Mouse (Mus musculus): ENCODE data around the gene Got2. TPM values are rescaled to one million over a fixed set of nuclear protein-coding genes. Genes with fewer than 3 reads are reported as not detected.

Gene Got2
- polyA plus RNA-seq, 1 experiment from 2014 or later: 181 TPM

Other genes with a start within 250 kb of the Got2 start
- gene Ndrg4, start 211.6 kb downstream of the Got2 start, polyA plus RNA-seq (2016; fragmentation: Nextera tagmentation; extraction: Ambion mirVana): 27.3 and 34.4 TPM in 2 replicates
- 19.5 and 21.4 TPM in 2 replicates for gene Setd6, start 172.7 kb downstream of the Got2 start, polyA plus RNA-seq (2016; fragmentation: Nextera tagmentation; extraction: Ambion mirVana)
- 83.9 and 91.4 TPM in 2 replicates for gene Cnot1, start 81.1 kb downstream of the Got2 start, polyA plus RNA-seq (2016; fragmentation: Nextera tagmentation; extraction: Ambion mirVana)
- 368 and 387 TPM in 2 replicates for gene Sap18b, start 63.2 kb downstream of the Got2 start, polyA plus RNA-seq (2016; fragmentation: Nextera tagmentation; extraction: Ambion mirVana)
- gene Slc38a7, start 35.0 kb downstream of the Got2 start, polyA plus RNA-seq (2016; fragmentation: Nextera tagmentation; extraction: Ambion mirVana): 15.9 and 16.7 TPM in 2 replicates